Mouse (Mus musculus) heart, postnatal 0 days (tissue): ENCODE results near the gene Ube2i. TPM values are rescaled to one million over a fixed set of nuclear protein-coding genes. Genes with fewer than 3 reads are reported as not detected.
A peak's percentile ranks its signal among the peaks of the same experiment; 100 is the strongest.

Source experiments
- ATAC-seq: fragments of 200-750 bp; cut with Nextera tagmentation; 2 replicates; pipeline ENCODE4 v1.8.0; 2017; ENCODE audit warnings: low read depth, moderate number of reproducible peaks, moderate library complexity; ENCODE audit not compliant: insufficient read depth
- DNase-seq: peaks from one replicate; pipeline ENCODE4 v3.0.0-alpha.2; 2016; ENCODE audit warnings: low spot score
- H3K27ac ChIP-seq: fragments of 300-500 bp; sonication (generic); 2 replicates; pipeline ENCODE4 v1.5.1; 2014; ENCODE audit warnings: low read depth, mild to moderate bottlenecking
- H3K27me3 ChIP-seq: fragments of 300-500 bp; sonication (generic); 2 replicates; pipeline ENCODE4 v1.6.1; 2014; ENCODE audit warnings: low read length, mixed read lengths; ENCODE audit not compliant: control insufficient read depth, insufficient read depth
- H3K36me3 ChIP-seq: fragments of 300-500 bp; sonication (generic); replicated peaks from 2 replicates; pipeline ENCODE4 v1.6.1; 2014; ENCODE audit warnings: low read length, mixed read lengths; ENCODE audit not compliant: control insufficient read depth, insufficient read depth
- H3K4me1 ChIP-seq: fragments of 300-500 bp; sonication (generic); 2 replicates; pipeline ENCODE4 v1.6.1; 2014; ENCODE audit warnings: antibody characterized with exemption; ENCODE audit not compliant: control insufficient read depth, insufficient read depth
- H3K4me2 ChIP-seq: fragments of 300-500 bp; sonication (generic); 2 replicates; pipeline ENCODE4 v1.6.1; 2014; ENCODE audit warnings: low read depth, mild to moderate bottlenecking, low read length, moderate library complexity
- H3K4me3 ChIP-seq: fragments of 300-500 bp; sonication (generic); 2 replicates; pipeline ENCODE4 v1.5.1; 2014; ENCODE audit warnings: low read depth, low read length
- H3K9ac ChIP-seq: fragments of 300-500 bp; sonication (generic); replicated peaks from 2 replicates; pipeline ENCODE4 v1.6.1; 2014; ENCODE audit warnings: low read depth, low read length, mixed read lengths
- H3K9me3 ChIP-seq: fragments of 300-500 bp; sonication (generic); replicated peaks from 2 replicates; pipeline ENCODE4 v1.6.1; 2016; ENCODE audit warnings: low read length; ENCODE audit not compliant: control insufficient read depth
- CTCF ChIP-seq: IDR thresholded peaks from 2 replicates; pipeline ENCODE4 v1.5.1; 2016; ENCODE audit warnings: antibody characterized with exemption, control low read depth, low read depth
- EP300 ChIP-seq: IDR thresholded peaks from 2 replicates; pipeline ENCODE4 v1.6.1; 2016; ENCODE audit warnings: antibody characterized with exemption, low read depth
- WGBS: fragments of 180-500 bp; shearing (Covaris S2); extraction: QIAGEN DNeasy Blood & Tissue Kit; methylation state at CpG from one replicate; pipeline ENCODE4 v1.1.7; 2014; 5-methylcytosine and 5-hydroxymethylcytosine counted together
- polyA plus RNA-seq: library from polyadenylated mRNA; unstranded; fragments of >200 nt; fragmentation: Nextera tagmentation; extraction: Ambion mirVana; gene quantifications from 2 replicates; pipeline ENCODE4 v1.2.1, GENCODE M21; 2015
- total RNA-seq: library from RNA; depleted of rRNA; stranded (reverse); fragments of >200 nt; gene quantifications from 2 replicates; pipeline ENCODE4 v1.2.3, GENCODE M21; 2014; ENCODE audit warnings: low replicate concordance

Ube2i gene
- total and polyA plus RNA-seq, 2 experiments from 2014 or later, result 259 to 343 TPM

GRCm38 (mm10) chr17:25270795-25271335, 3.6 kb downstream of the Ube2i start:
- ATAC-seq (no peak), DNase-seq (peak; percentile 16)
- Histone ChIP-seq H3K9me3 (no peaks in the 10 kb centered on the region), H3K4me1 (peaks cover 22% of the 10 kb centered on the region), H3K9ac (no peak overlapping the region), H3K27ac (no peak overlapping the region), H3K4me2 (peak overlapping the region; percentile 88; the same call in 1 of the 2 replicates), H3K36me3 (peaks cover 37% of the 10 kb centered on the region), H3K27me3 (no peaks in the 10 kb centered on the region), H3K4me3 (0 out of 2 replicates have a peak overlapping the region, but pooled peaks have one; percentile 96)
- WGBS, result 58% methylated on average over 2 of the region's 2 CpGs
- TF ChIP-seq CTCF (no peak), EP300 (no peak)

GRCm38 (mm10) chr17:25264453-25264852, 10.0 kb downstream of the Ube2i start:
- H3K9ac ChIP-seq, result no peak overlapping the region
- TF ChIP-seq CTCF (peak; percentile 47), EP300 (no peak)
- no peaks in the 10 kb centered on the region for H3K27me3 ChIP-seq
- WGBS, result 45% methylated on average over 3 of the region's 3 CpGs
- H3K4me2 ChIP-seq, result no peak overlapping the region
- H3K9me3 ChIP-seq, result no peaks in the 10 kb centered on the region
- no peak overlapping the region for H3K4me3 ChIP-seq
- no peaks in the 10 kb centered on the region for H3K4me1 ChIP-seq
- H3K36me3 ChIP-seq, result peaks cover 75% of the 10 kb centered on the region
- H3K27ac ChIP-seq, result no peak overlapping the region
- peak; percentile 32 for DNase-seq
- ATAC-seq, result peak; percentile 60; the same call in 1 of the 2 replicates

DNA sequence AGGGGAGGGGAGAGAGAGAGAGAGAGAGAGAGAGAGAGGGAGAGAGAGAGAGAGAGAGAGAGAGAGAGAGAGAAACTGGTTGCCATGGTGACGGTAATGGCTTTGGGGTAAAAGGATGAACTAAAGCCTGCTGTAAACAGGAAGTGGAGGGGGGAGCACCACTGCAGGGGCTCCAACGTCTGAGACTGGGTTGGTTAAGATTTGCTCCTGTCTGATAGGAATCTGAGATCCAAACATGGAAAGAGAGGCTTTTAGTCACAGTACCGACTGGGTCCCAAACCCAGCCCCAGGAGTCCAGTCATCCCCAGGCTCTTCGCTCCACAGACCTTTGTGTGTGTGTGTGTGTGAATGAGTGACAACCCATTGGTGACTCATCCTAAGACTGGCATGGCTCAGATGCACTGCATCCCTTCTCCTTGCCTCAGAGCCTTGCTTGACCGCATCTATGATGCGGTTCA, 16.6 kb downstream of the Ube2i start:
- WGBS, result 52% methylated on average over 6 of the region's 6 CpGs
- TF ChIP-seq EP300 (no peak), CTCF (no peak)
- no peak for DNase-seq

GRCm38 (mm10) chr17:25256140-25256754, 18.2 kb downstream of the Ube2i start, which contains the start of gene Baiap3:
TSS of gene Baiap3 (minus strand) at chr17:25256364.
- ATAC-seq (peak; percentile 36; the same call in 1 of the 2 replicates), DNase-seq (no peak)
- Histone ChIP-seq H3K27ac (no peak within 1 kb of the TSS), H3K4me3 (peak within 1 kb of the TSS; percentile 35), H3K4me2 (peak within 1 kb of the TSS; percentile 59), H3K27me3 (peaks cover 25% of the 10 kb centered on the region), H3K9me3 (no peaks in the 10 kb centered on the region), H3K36me3 (peaks cover 12% of the 10 kb centered on the region; the same call in 1 of the 2 replicates), H3K9ac (no peak within 1 kb of the TSS; the same call in 1 of the 2 replicates), H3K4me1 (peaks cover 5% of the 10 kb centered on the region; the same call in 1 of the 2 replicates)
- TF ChIP-seq CTCF (no peak), EP300 (no peak)
- 5% methylated on average over 35 of the region's 35 CpGs for WGBS

More for the DNA sequence above, 16.6 kb downstream of the Ube2i start:
- ATAC-seq, result no peak
- Histone ChIP-seq H3K4me3 (no peak overlapping the region), H3K36me3 (peaks cover 18% of the 10 kb centered on the region), H3K4me1 (peaks cover 5% of the 10 kb centered on the region; the same call in 1 of the 2 replicates), H3K9me3 (no peaks in the 10 kb centered on the region), H3K27me3 (peaks cover 25% of the 10 kb centered on the region), H3K9ac (no peak overlapping the region), H3K27ac (peak overlapping the region; percentile 7; the same call in 1 of the 2 replicates), H3K4me2 (no peak overlapping the region)

DNA sequence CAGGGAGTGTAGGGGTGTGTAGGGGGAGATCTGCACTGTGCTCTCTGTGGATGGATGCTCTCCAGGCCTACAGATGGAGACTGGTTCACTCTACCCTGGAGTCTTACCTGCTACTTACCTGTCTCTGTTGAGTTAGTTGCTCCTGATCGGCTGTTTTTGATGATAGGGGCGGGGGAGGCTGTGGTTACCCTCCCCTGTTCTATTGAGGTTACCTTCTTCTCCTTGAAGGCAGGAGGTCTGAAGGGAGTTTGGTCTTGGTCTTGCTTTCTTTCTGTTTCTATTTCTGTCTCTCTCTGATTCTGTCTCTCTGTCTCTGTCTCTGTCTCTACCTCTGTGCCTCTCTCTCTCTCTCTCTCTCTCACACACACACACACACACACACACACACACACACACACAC, 19.3 kb downstream of the Ube2i start:
- no peak for DNase-seq

More for the DNA sequence above, 19.3 kb downstream of the Ube2i start:
- 63% methylated on average over 2 of the region's 2 CpGs for WGBS
- no peak for TF ChIP-seq EP300
- no peak for TF ChIP-seq CTCF
- Histone ChIP-seq H3K27me3 (peaks cover 25% of the 10 kb centered on the region), H3K36me3 (peaks cover 9% of the 10 kb centered on the region; the same call in 1 of the 2 replicates), H3K4me2 (no peak overlapping the region), H3K9me3 (no peaks in the 10 kb centered on the region), H3K27ac (no peak overlapping the region), H3K4me3 (no peak overlapping the region), H3K9ac (no peak overlapping the region), H3K4me1 (peaks cover 5% of the 10 kb centered on the region; the same call in 1 of the 2 replicates)
- no peak for ATAC-seq
